Mouse (Mus musculus) cerebellum, adult 2 months (tissue): ENCODE data around the gene Zdhhc12.

Experiments
- CTCF ChIP-seq: fragments of 200-500 bp; IDR thresholded peaks from 2 replicates; pipeline ENCODE4 v1.5.1; 2011; ENCODE audit warnings: low read depth, mild to moderate bottlenecking, control low read depth, low read length, moderate library complexity, borderline replicate concordance; ENCODE audit not compliant: insufficient read depth
- POLR2A ChIP-seq: fragments of 200-500 bp; IDR thresholded peaks from 2 replicates; pipeline ENCODE4 v1.6.1; 2011; ENCODE audit warnings: low read length, control low read depth, borderline replicate concordance; ENCODE audit not compliant: insufficient read depth

DNA sequence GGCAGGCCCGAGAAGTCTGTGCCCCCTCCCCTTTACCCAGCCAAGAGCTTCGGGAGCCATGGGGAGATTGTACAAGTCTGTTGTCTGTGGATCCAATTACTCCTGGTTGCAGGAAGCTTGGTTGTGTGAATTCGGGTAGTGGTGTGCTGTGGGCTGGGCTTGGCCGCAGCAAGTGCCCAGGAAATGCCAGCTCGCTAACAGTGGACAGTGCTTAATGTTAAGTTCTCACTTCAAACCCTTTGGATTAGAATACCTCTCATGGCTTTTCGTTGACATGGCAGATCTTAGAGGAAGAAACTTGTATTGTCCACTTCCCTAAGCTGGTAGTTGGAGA is 40.9 kb upstream of the Zdhhc12 start:
- no peak for TF ChIP-seq POLR2A
- no peak for TF ChIP-seq CTCF
